Mouse (Mus musculus) adrenal gland, postnatal 4 days (tissue): Measurements from ENCODE around the gene 4930524N10Rik. TPM values are rescaled to one million over a fixed set of nuclear protein-coding genes. Genes with fewer than 3 reads are reported as not detected.

ENCODE experiments used
- DNase-seq, 2 experiments: peaks; one replicate each; pipeline ENCODE4 v3.0.0; 2021 to 2022; ENCODE audit warnings: low spot score in 2 of 2, mixed read lengths in 2 of 2
- long read RNA-seq, 2 experiments: library from polyadenylated mRNA; stranded (forward); transcript quantifications; one replicate each; pipeline ENCODE4 v2.0.0; 2021
- total RNA-seq, 2 experiments: library from RNA; stranded (reverse); gene quantifications; 2 replicates each; pipeline ENCODE4 v1.2.3; 2021

4930524N10Rik gene
- total RNA-seq: not detected
- long read RNA-seq, experiment 1: 0 reads
- long read RNA-seq, experiment 2: 0 reads

DNA sequence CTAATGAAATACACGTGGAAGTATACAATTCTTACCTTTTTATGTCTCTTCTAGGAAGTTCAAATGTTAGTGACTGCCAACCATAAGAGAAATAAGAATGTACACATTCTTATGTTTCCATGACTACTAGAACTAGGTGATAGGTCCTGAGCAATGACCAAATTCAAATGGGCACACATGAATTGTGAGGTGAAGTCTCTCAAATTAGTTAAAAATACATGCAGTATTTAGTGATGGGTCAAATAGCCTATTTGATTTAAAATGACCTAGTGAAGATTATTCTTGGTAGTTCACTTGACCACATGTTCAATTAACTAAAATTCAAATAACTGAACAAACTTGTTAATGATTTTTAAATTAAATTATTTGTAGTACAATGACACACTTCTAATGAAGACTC is at the start of gene 4930524N10Rik:
Gene 4930524N10Rik, minus strand, starts transcription at position 101 of the 400 bp plus-strand sequence.
- DNase-seq: no peak

DNA sequence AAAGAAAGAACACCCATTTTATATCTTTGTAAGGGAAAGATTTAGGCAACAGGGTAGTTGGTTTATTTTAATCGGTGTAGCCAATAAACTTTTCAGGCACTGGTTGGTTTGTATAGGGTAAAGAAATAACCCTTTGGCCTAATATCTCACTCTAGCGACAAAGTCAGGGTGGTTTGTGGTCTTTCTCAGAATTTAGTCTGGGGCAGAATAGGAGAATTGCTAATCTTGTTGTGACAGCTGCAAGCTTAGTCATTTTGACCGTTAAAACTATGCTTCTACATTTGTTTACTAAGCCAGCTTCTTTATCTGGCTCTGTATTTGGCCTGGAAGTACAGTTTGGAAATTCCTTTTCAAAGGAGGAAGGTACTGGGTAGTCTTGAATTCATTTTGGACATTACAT is 6.8 kb upstream of the 4930524N10Rik start:
- no peak for DNase-seq

DNA sequence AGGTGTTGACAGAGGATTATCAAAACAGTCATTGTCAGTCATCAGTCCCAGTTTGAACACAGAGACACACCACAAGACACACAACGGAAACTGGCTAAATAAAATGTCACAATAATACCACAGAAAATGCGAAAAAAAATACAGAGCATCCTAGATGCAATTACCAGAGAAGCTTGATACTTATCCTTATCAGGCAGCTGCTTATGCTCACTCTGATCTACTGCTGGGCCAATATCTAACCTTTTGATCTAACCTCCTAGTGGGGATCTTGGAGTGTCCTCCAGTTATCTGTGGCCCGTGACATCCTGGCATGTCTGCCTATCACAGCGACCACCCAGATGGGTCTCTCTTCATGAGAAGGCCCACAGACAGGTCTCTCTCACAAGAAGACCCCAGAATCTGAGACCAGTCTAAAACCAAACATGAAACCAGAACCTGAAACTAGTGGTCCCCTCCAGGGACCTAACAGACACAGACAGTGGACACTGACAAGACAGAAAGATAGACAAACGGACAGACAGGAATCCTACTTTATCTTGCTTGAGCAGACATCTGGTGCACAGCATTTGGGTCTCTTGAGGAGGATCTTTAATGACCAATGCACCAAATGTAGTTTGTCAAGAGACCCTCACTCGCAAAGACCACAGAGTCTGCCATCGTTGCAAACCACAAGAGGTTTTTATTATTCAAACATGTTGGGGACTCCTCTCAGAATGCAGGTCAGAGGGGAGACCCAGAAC is 6.3 kb upstream of the 4930524N10Rik start:
- DNase-seq: no peak

DNA sequence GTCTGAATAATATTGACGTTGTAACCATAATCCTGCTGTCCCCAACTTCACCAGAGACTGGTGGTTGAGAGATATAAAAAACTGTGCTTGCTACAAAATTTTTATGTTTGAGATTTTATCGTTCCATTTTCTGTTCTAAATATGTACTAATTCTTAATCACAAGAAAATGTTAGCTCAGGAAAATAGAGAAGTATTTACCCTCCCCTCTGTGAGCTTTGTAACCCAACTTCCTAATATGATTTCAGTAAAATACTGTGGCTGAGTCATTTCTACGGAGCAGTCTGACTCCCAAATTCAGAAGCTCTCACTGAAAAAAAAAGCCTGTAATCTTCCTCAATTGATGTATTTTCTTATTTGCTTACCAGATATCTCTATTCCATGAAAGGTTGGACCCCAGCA is 4.7 kb upstream of the 4930524N10Rik start:
- DNase-seq: no peak

Other genes starting within 250 kb of the 4930524N10Rik start
- not detected for gene Gm15140, start 222.7 kb downstream of the 4930524N10Rik start, total RNA-seq
- gene Samt4, start 138.6 kb upstream of the 4930524N10Rik start, total RNA-seq: not detected
- gene Samt2, start 236.0 kb upstream of the 4930524N10Rik start, total RNA-seq: not detected